Mouse (Mus musculus) mature B cell (primary cell): ENCODE measurements around the gene Efna2.
"Not testable (repeated sequence)": the region's sequence is repeated elsewhere in the genome, so short reads cannot be mapped to it uniquely, and the experiment has no call there.

Source experiments
- in situ Hi-C: fragments of 300-500 bp; cut with MboI; formaldehyde crosslinking; loops from 2 replicates; pipeline ENCODE4 v1.14.3; 2019

Efna2 gene

GRCm38 (mm10) chr10:80155277-80155676, 24.0 kb upstream of the Efna2 start:
- in situ Hi-C loops, result no loop called here

GRCm38 (mm10) chr10:80156002-80156751, 23.1 kb upstream of the Efna2 start:
- in situ Hi-C loops, result no loop called here

GRCm38 (mm10) chr10:80156752-80157053, 22.6 kb upstream of the Efna2 start:
- in situ Hi-C loops, result no loop called here

GRCm38 (mm10) chr10:80157141-80157929, 21.9 kb upstream of the Efna2 start:
- in situ Hi-C loops, result no loop called here

GRCm38 (mm10) chr10:80158307-80158986, 20.8 kb upstream of the Efna2 start:
- in situ Hi-C loops, result no loop called here

- in situ Hi-C loops, result no loop called here
These were observed 20.2 kb upstream of the Efna2 start for GRCm38 (mm10) chr10:80159021-80159560.

- in situ Hi-C loops, result no loop called here
These were observed 19.5 kb upstream of the Efna2 start for GRCm38 (mm10) chr10:80159561-80160454.

GRCm38 (mm10) chr10:80160455-80161371, 18.6 kb upstream of the Efna2 start:
- in situ Hi-C loops, result no loop called here

GRCm38 (mm10) chr10:80161522-80162242, 17.6 kb upstream of the Efna2 start:
- in situ Hi-C loops, result no loop called here

GRCm38 (mm10) chr10:80162243-80162608, 17.1 kb upstream of the Efna2 start:
- in situ Hi-C loops, result no loop called here

- in situ Hi-C loops, result no loop called here
These were observed 16.5 kb upstream of the Efna2 start for GRCm38 (mm10) chr10:80162716-80163299.

- in situ Hi-C loops, result no loop called here
These were observed 15.6 kb upstream of the Efna2 start for GRCm38 (mm10) chr10:80163721-80164120.

- in situ Hi-C loops, result no loop called here
These were observed 14.9 kb upstream of the Efna2 start for GRCm38 (mm10) chr10:80164161-80164997.

GRCm38 (mm10) chr10:80164998-80165344, 14.3 kb upstream of the Efna2 start:
- in situ Hi-C loops, result no loop called here

GRCm38 (mm10) chr10:80165392-80166128, 13.7 kb upstream of the Efna2 start, which contains the start of gene Cirbp:
TSS of gene Cirbp (plus strand) at chr10:80165985.
- in situ Hi-C loops, result no loop called here

- in situ Hi-C loops, result not testable (repeated sequence)
These were observed 13.1 kb upstream of the Efna2 start for GRCm38 (mm10) chr10:80166136-80166535.

GRCm38 (mm10) chr10:80167460-80168037, 11.7 kb upstream of the Efna2 start:
- in situ Hi-C loops, result no loop called here
